Mouse (Mus musculus) hindbrain, postnatal 0 days (tissue): ENCODE measurements around the gene Srsf1. TPM values are rescaled to one million over a fixed set of nuclear protein-coding genes. Genes with fewer than 3 reads are reported as not detected.
A peak's percentile ranks its signal among the peaks of the same experiment; 100 is the strongest.

Experiments
- ATAC-seq: fragments of 200-750 bp; cut with Nextera tagmentation; 2 replicates; pipeline ENCODE4 v1.8.0; 2017; ENCODE audit warnings: mild to moderate bottlenecking, moderate TSS enrichment, moderate library complexity
- DNase-seq: peaks from one replicate; pipeline ENCODE4 v3.0.0-alpha.2; 2015; ENCODE audit warnings: low spot score
- H3K27ac ChIP-seq: fragments of 300-500 bp; sonication (generic); 2 replicates; pipeline ENCODE4 v1.5.1; 2014; ENCODE audit warnings: mild to moderate bottlenecking
- H3K27me3 ChIP-seq: fragments of 300-500 bp; sonication (generic); 2 replicates; pipeline ENCODE4 v1.6.1; 2014; ENCODE audit warnings: low read length, mixed read lengths; ENCODE audit not compliant: insufficient read depth
- H3K36me3 ChIP-seq: fragments of 300-500 bp; sonication (generic); 2 replicates; pipeline ENCODE4 v1.6.1; 2014; ENCODE audit warnings: low read length, mixed read lengths; ENCODE audit not compliant: insufficient read depth
- H3K4me1 ChIP-seq: fragments of 300-500 bp; sonication (generic); 2 replicates; pipeline ENCODE4 v1.6.1; 2014; ENCODE audit warnings: antibody characterized with exemption, low read length, mixed read lengths; ENCODE audit not compliant: insufficient read depth
- H3K4me2 ChIP-seq: fragments of 300-500 bp; sonication (generic); 2 replicates; pipeline ENCODE4 v1.6.1; 2014; ENCODE audit warnings: low read depth, mild to moderate bottlenecking, low read length, moderate library complexity, mixed read lengths
- H3K4me3 ChIP-seq: fragments of 300-500 bp; sonication (generic); 2 replicates; pipeline ENCODE4 v1.5.1; 2014; ENCODE audit warnings: low read length
- H3K9ac ChIP-seq: fragments of 300-500 bp; sonication (generic); replicated peaks from 2 replicates; pipeline ENCODE4 v1.6.1; 2014; ENCODE audit warnings: mild to moderate bottlenecking, low read length, moderate library complexity, mixed read lengths
- H3K9me3 ChIP-seq: fragments of 300-500 bp; sonication (generic); 2 replicates; pipeline ENCODE4 v1.6.1; 2016; ENCODE audit warnings: low read length, mixed read lengths
- CTCF ChIP-seq: IDR thresholded peaks from 2 replicates; pipeline ENCODE4 v1.5.1; 2016; ENCODE audit warnings: antibody characterized with exemption, control low read depth, low read depth
- whole genome bisulfite sequencing: fragments of 180-500 bp; shearing (Covaris S2); extraction: QIAGEN DNeasy Blood & Tissue Kit; methylation state at CpG from one replicate; pipeline ENCODE4 v1.1.7; 2014; 5-methylcytosine and 5-hydroxymethylcytosine counted together
- polyA plus RNA-seq: library from polyadenylated mRNA; unstranded; fragments of >200 nt; fragmentation: Nextera tagmentation; extraction: Ambion mirVana; gene quantifications from 2 replicates; pipeline ENCODE4 v1.2.1, GENCODE M21; 2015
- total RNA-seq: library from RNA; depleted of rRNA; stranded (reverse); fragments of >200 nt; gene quantifications from 2 replicates; pipeline ENCODE4 v1.2.3, GENCODE M21; 2014

Srsf1 gene
- total and polyA plus RNA-seq, 2 experiments from 2014 or later, result 124 to 332 TPM

DNA sequence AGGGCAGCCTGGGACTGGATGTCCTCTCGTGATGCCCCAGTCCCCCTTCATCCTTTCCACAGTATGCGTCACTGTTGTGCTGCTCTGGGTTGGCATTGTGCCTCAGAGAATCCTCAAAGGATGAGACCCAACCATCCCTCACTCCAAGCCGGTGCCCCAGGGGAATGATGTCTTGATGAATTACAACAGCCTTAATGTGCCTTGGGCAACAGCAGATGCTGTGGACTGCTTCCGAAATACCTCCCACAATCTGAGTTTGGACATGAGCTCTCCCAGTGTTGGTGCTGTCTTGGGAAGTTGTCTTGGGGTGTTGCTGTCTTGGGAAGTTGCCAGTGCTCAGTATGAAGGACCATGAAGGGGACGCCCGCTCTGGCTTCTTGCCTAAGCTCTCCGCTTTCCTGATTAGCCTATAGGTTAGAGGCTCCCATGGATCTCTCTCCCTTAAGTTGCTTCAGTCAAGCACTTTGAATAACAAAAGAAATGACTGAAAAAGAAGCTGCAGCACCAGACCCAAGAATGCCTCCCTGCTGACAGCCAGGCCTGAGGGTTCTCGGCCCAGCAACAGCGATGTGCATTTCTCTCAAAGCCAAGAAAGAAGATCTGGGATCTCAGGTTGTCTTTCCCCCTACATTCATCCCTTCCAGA lies 19.7 kb upstream of the Srsf1 start:
- H3K4me1 ChIP-seq, result no peaks in the 10 kb centered on the region
- 24% methylated on average over 9 of the region's 9 CpGs for WGBS
- no peaks in the 10 kb centered on the region for H3K36me3 ChIP-seq
- no peak for ATAC-seq
- no peak overlapping the region for H3K9ac ChIP-seq
- H3K27me3 ChIP-seq, result no peaks in the 10 kb centered on the region
- H3K4me3 ChIP-seq, result no peak overlapping the region
- H3K4me2 ChIP-seq, result no peak overlapping the region
- peak; percentile 44 for DNase-seq
- H3K27ac ChIP-seq, result no peak overlapping the region
- no peaks in the 10 kb centered on the region for H3K9me3 ChIP-seq
- no peak for TF ChIP-seq CTCF

DNA sequence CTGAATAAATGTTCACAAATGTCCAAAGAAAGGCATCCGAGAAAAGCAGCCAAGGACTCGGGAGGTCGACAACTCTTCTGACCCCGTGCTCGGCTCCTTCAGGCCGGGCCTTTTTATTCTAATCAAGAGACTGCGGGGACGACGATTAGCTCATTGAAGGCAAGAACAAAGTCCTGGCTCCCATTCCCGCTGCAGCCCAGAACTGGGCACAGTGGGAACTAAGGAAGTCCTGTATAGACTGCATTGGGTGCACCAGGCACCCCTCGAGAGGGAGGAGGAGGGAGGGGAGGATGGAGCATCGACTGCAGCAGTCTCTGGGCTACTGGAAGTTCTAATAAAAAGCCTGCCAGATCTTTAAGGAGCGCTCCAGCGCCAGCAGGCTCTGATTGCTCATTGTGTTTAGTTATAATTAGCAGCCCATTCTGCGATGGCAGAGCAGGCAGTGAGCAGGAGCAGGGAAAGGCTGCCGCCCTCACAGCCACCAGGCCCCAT lies 18.9 kb upstream of the Srsf1 start:
- Histone ChIP-seq H3K27ac (no peak overlapping the region), H3K4me3 (no peak overlapping the region), H3K36me3 (no peaks in the 10 kb centered on the region), H3K4me2 (no peak overlapping the region), H3K4me1 (no peaks in the 10 kb centered on the region), H3K9me3 (no peaks in the 10 kb centered on the region), H3K9ac (no peak overlapping the region), H3K27me3 (no peaks in the 10 kb centered on the region)
- no peak for TF ChIP-seq CTCF
- ATAC-seq (no peak), DNase-seq (peak; percentile 28)
- WGBS, result 11% methylated on average over 16 of the region's 16 CpGs

GRCm38 (mm10) chr11:88030219-88030618 lies 17.0 kb upstream of the Srsf1 start:
- H3K4me2 ChIP-seq, result no peak overlapping the region
- no peaks in the 10 kb centered on the region for H3K36me3 ChIP-seq
- H3K4me1 ChIP-seq, result no peaks in the 10 kb centered on the region
- TF ChIP-seq CTCF, result no peak
- H3K27me3 ChIP-seq, result no peaks in the 10 kb centered on the region
- DNase-seq, result no peak
- ATAC-seq, result no peak
- H3K9me3 ChIP-seq, result no peaks in the 10 kb centered on the region
- H3K4me3 ChIP-seq, result no peak overlapping the region
- H3K27ac ChIP-seq, result no peak overlapping the region
- 91% methylated on average over 7 of the region's 7 CpGs for WGBS
- no peak overlapping the region for H3K9ac ChIP-seq

DNA sequence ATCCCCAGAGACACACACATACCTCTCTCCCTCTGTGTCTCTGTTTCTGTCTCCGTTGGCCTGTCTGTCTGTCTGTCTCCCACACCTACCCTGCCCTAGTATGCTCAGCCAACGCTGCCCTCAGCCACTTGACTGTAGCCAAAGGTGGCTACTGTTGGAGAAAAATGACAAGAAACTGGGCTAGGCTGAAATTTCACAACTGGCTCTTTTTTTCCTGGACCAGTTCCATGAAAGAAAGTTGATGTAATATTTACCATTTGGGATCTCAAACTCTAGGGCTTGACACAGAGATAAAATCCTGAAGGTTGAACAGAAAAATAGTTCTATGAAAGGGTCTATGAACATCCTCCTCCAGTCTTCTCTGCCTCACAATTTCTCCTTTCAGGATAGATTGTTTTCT lies 16.3 kb upstream of the Srsf1 start:
- 92% methylated on average over 2 of the region's 2 CpGs for WGBS
- no peaks in the 10 kb centered on the region for H3K9me3 ChIP-seq
- no peaks in the 10 kb centered on the region for H3K36me3 ChIP-seq
- no peak for TF ChIP-seq CTCF
- ATAC-seq (no peak), DNase-seq (no peak)
- H3K27ac ChIP-seq, result no peak overlapping the region
- H3K4me1 ChIP-seq, result no peaks in the 10 kb centered on the region
- no peak overlapping the region for H3K9ac ChIP-seq
- no peak overlapping the region for H3K4me3 ChIP-seq
- no peak overlapping the region for H3K4me2 ChIP-seq
- no peaks in the 10 kb centered on the region for H3K27me3 ChIP-seq

GRCm38 (mm10) chr11:88031753-88032152 lies 15.4 kb upstream of the Srsf1 start:
- 93% methylated on average over 5 of the region's 5 CpGs for whole genome bisulfite sequencing
- ATAC-seq, result no peak
- Histone ChIP-seq H3K27me3 (no peaks in the 10 kb centered on the region), H3K27ac (no peak overlapping the region), H3K4me3 (no peak overlapping the region), H3K4me2 (no peak overlapping the region), H3K36me3 (no peaks in the 10 kb centered on the region), H3K9me3 (no peaks in the 10 kb centered on the region), H3K4me1 (no peaks in the 10 kb centered on the region), H3K9ac (no peak overlapping the region)
- no peak for TF ChIP-seq CTCF
- no peak for DNase-seq

DNA sequence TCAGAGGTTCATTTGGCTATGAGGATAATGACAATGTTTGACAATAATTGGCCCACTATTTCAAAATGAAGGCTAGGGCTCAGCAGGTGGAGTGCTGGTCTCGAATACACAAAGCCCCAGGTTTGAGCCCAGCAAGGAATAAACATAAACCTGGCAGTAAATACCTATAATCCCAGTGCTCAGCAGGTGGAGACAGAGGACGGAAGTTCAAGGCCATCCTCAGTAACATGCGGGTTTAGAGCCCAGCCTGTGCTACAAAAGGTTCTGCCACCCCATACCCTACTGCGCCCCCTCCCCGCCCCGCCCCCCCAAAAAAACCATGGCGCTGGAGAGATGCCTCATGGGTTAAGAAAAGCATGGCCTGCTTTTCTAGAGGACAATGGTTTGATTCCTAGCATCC lies 11.2 kb upstream of the Srsf1 start:
- no peak for ATAC-seq
- TF ChIP-seq CTCF, result no peak
- H3K4me2 ChIP-seq, result no peak overlapping the region
- no peaks in the 10 kb centered on the region for H3K9me3 ChIP-seq
- H3K27me3 ChIP-seq, result no peaks in the 10 kb centered on the region
- no peaks in the 10 kb centered on the region for H3K36me3 ChIP-seq
- no peak overlapping the region for H3K9ac ChIP-seq
- no peaks in the 10 kb centered on the region for H3K4me1 ChIP-seq
- WGBS, result 66% methylated on average over 7 of the region's 7 CpGs
- no peak for DNase-seq
- no peak overlapping the region for H3K27ac ChIP-seq
- no peak overlapping the region for H3K4me3 ChIP-seq

GRCm38 (mm10) chr11:88036761-88037251 lies 10.4 kb upstream of the Srsf1 start:
- 57% methylated on average over 10 of the region's 10 CpGs for WGBS
- Histone ChIP-seq H3K4me3 (no peak overlapping the region), H3K27me3 (no peaks in the 10 kb centered on the region), H3K9me3 (no peaks in the 10 kb centered on the region), H3K27ac (no peak overlapping the region), H3K4me2 (no peak overlapping the region), H3K36me3 (no peaks in the 10 kb centered on the region), H3K9ac (no peak overlapping the region), H3K4me1 (no peaks in the 10 kb centered on the region)
- DNase-seq (peak; percentile 13), ATAC-seq (0 out of 2 replicates have a peak, but pooled peaks have one; percentile 12)
- no peak for TF ChIP-seq CTCF
